Mouse (Mus musculus) MEL (cell line): Measurements from ENCODE around the gene Klhl3. TPM values are rescaled to one million over a fixed set of nuclear protein-coding genes. Genes with fewer than 3 reads are reported as not detected.
A peak's percentile ranks its signal among the peaks of the same experiment; 100 is the strongest.

Experiments used
- DNase-seq: peaks from one replicate; pipeline ENCODE4 v3.0.0; 2011; ENCODE audit warnings: low read depth, low spot score
- H3K27ac ChIP-seq: 2 replicates; pipeline ENCODE4 v1.5.1; 2012; ENCODE audit warnings: low read depth, mild to moderate bottlenecking, control low read depth, low read length, moderate library complexity; ENCODE audit not compliant: control insufficient read depth
- H3K27me3 ChIP-seq, 2 experiments: fragments of 150-350 bp in 1 of 2; sonication (generic) in 1 of 2; 2 replicates each; pipeline ENCODE4 v1.6.1; 2012; ENCODE audit warnings: low read length in 2 of 2, mild to moderate bottlenecking in 2 of 2, improper control_type of control experiment in 1 of 2, moderate library complexity in 1 of 2; ENCODE audit not compliant: insufficient read depth in 2 of 2, control insufficient read depth in 1 of 2
- H3K36me3 ChIP-seq, 2 experiments: 2 replicates each; pipeline ENCODE4 v1.6.1; 2012 to 2014; ENCODE audit warnings: low read length in 2 of 2, improper control_type of control experiment in 1 of 2, inconsistent platforms in 1 of 2, mild to moderate bottlenecking in 1 of 2; ENCODE audit not compliant: insufficient read depth in 2 of 2, control insufficient read depth in 1 of 2
- H3K4me1 ChIP-seq, 2 experiments: fragments of 150-350 bp in 1 of 2; sonication (generic) in 1 of 2; 2 replicates each; pipeline ENCODE4 v1.6.1; 2012; ENCODE audit warnings: low read length in 2 of 2, improper control_type of control experiment in 1 of 2, mild to moderate bottlenecking in 1 of 2; ENCODE audit not compliant: insufficient read depth in 2 of 2, control insufficient read depth in 1 of 2
- H3K4me3 ChIP-seq, 2 experiments: fragments of 150-350 bp in 1 of 2; sonication (generic) in 1 of 2; 2 replicates each; pipeline ENCODE4 v1.5.1; 2012; ENCODE audit warnings: low read depth in 2 of 2, low read length in 2 of 2, mild to moderate bottlenecking in 2 of 2, moderate library complexity in 2 of 2, control low read depth in 1 of 2, improper control_type of control experiment in 1 of 2; ENCODE audit not compliant: control insufficient read depth in 1 of 2, insufficient read depth in 1 of 2
- H3K79me2 ChIP-seq: 2 replicates; pipeline ENCODE4 v1.6.1; 2012; ENCODE audit warnings: mild to moderate bottlenecking, low read length, moderate library complexity; ENCODE audit not compliant: control insufficient read depth, poor library complexity, insufficient read depth
- H3K9ac ChIP-seq: 2 replicates; pipeline ENCODE4 v1.6.1; 2012; ENCODE audit warnings: low read depth, mild to moderate bottlenecking, control low read depth, low read length, moderate library complexity; ENCODE audit not compliant: control insufficient read depth, poor library complexity, severe bottlenecking
- H3K9me3 ChIP-seq: fragments of 150-350 bp; sonication (generic); replicated peaks from 2 replicates; pipeline ENCODE4 v1.6.1; 2012; ENCODE audit warnings: mild to moderate bottlenecking, low read length, improper control_type of control experiment, moderate library complexity; ENCODE audit not compliant: insufficient read depth
- CHD1 ChIP-seq: IDR thresholded peaks from 2 replicates; pipeline ENCODE4 v1.6.1; 2012; ENCODE audit warnings: low read depth, mild to moderate bottlenecking, inconsistent platforms, low read length, improper control_type of control experiment
- CHD2 ChIP-seq: IDR thresholded peaks from 2 replicates; pipeline ENCODE4 v1.6.1; 2011; ENCODE audit warnings: low read length, improper control_type of control experiment
- E2F4 ChIP-seq: IDR thresholded peaks from 2 replicates; pipeline ENCODE4 v1.6.1; 2011; ENCODE audit warnings: low read depth, low read length, improper control_type of control experiment, borderline replicate concordance
- GABPA ChIP-seq: IDR thresholded peaks from 2 replicates; pipeline ENCODE4 v1.6.1; 2012; ENCODE audit warnings: low read depth, mild to moderate bottlenecking, inconsistent platforms, low read length, improper control_type of control experiment, moderate library complexity
- JUND ChIP-seq: IDR thresholded peaks from 2 replicates; pipeline ENCODE4 v1.6.1; 2011; ENCODE audit warnings: low read depth, mild to moderate bottlenecking, improper control_type of control experiment, low read length
- MAFK ChIP-seq: IDR thresholded peaks from 2 replicates; pipeline ENCODE4 v1.6.1; 2011; ENCODE audit warnings: low read depth, mild to moderate bottlenecking, low read length, improper control_type of control experiment, borderline replicate concordance
- MAX ChIP-seq: IDR thresholded peaks from 2 replicates; pipeline ENCODE4 v1.6.1; 2011; ENCODE audit warnings: low read length, improper control_type of control experiment
- MXI1 ChIP-seq: IDR thresholded peaks from 2 replicates; pipeline ENCODE4 v1.6.1; 2011; ENCODE audit warnings: mild to moderate bottlenecking, low read depth, low read length, improper control_type of control experiment
- MYC ChIP-seq: IDR thresholded peaks from 2 replicates; pipeline ENCODE4 v1.6.1; 2011; ENCODE audit warnings: low read depth, mild to moderate bottlenecking, low read length, improper control_type of control experiment, moderate library complexity
- NELFE ChIP-seq: IDR thresholded peaks from 2 replicates; pipeline ENCODE4 v1.6.1; 2011; ENCODE audit warnings: low read depth, low read length, improper control_type of control experiment
- NRF1 ChIP-seq: IDR thresholded peaks from 2 replicates; pipeline ENCODE4 v1.6.1; 2014; ENCODE audit warnings: low read depth, mild to moderate bottlenecking, inconsistent platforms, low read length, improper control_type of control experiment, moderate library complexity; ENCODE audit not compliant: poor library complexity, insufficient read depth, severe bottlenecking
- POLR2A ChIP-seq, 2 experiments: IDR thresholded peaks; 2 replicates each; pipeline ENCODE4 v1.6.1; 2011 to 2012; ENCODE audit warnings: low read length in 2 of 2, mild to moderate bottlenecking in 2 of 2, control low read depth in 1 of 2, improper control_type of control experiment in 1 of 2, low read depth in 1 of 2, moderate library complexity in 1 of 2; ENCODE audit not compliant: control insufficient read depth in 1 of 2, insufficient read depth in 1 of 2, poor library complexity in 1 of 2
- POLR2AphosphoS2 ChIP-seq: IDR thresholded peaks from 2 replicates; pipeline ENCODE4 v1.6.1; 2011; ENCODE audit warnings: low read length, improper control_type of control experiment
- POLR2AphosphoS5 ChIP-seq: IDR thresholded peaks from 2 replicates; pipeline ENCODE4 v1.6.1; 2012; ENCODE audit warnings: low read depth, borderline replicate concordance, mild to moderate bottlenecking, inconsistent platforms, low read length, moderate library complexity, mixed read lengths
- RAD21 ChIP-seq: IDR thresholded peaks from 2 replicates; pipeline ENCODE4 v1.6.1; 2011; ENCODE audit warnings: mild to moderate bottlenecking, low read depth, low read length, improper control_type of control experiment
- RCOR1 ChIP-seq: IDR thresholded peaks from 2 replicates; pipeline ENCODE4 v1.6.1; 2012; ENCODE audit warnings: low read depth, mild to moderate bottlenecking, inconsistent platforms, low read length, improper control_type of control experiment
- SIN3A ChIP-seq: IDR thresholded peaks from 2 replicates; pipeline ENCODE4 v1.6.1; 2012; ENCODE audit warnings: low read length, improper control_type of control experiment, inconsistent platforms
- TCF12 ChIP-seq: IDR thresholded peaks from 2 replicates; pipeline ENCODE4 v1.6.1; 2014; ENCODE audit warnings: low read depth, mild to moderate bottlenecking, inconsistent platforms, low read length, improper control_type of control experiment, moderate library complexity
- UBTF ChIP-seq: IDR thresholded peaks from 2 replicates; pipeline ENCODE4 v1.6.1; 2012; ENCODE audit warnings: low read depth, mild to moderate bottlenecking, inconsistent platforms, low read length, improper control_type of control experiment, moderate library complexity, borderline replicate concordance; ENCODE audit not compliant: insufficient read depth
- USF1 ChIP-seq: IDR thresholded peaks from 2 replicates; pipeline ENCODE4 v1.6.1; 2014; ENCODE audit warnings: low read depth, mild to moderate bottlenecking, inconsistent platforms, low read length, improper control_type of control experiment, moderate library complexity
- ZC3H11A ChIP-seq: IDR thresholded peaks from 2 replicates; pipeline ENCODE4 v1.6.1; 2012; ENCODE audit warnings: low read depth, mild to moderate bottlenecking, inconsistent platforms, low read length, improper control_type of control experiment
- ZNF384 ChIP-seq: IDR thresholded peaks from 2 replicates; pipeline ENCODE4 v1.6.1; 2012; ENCODE audit warnings: low read depth, mild to moderate bottlenecking, inconsistent platforms, low read length, improper control_type of control experiment
- polyA plus RNA-seq, 2 experiments: library from polyadenylated mRNA; stranded (reverse) in 1 of 2; unstranded in 1 of 2; fragments of >175 nt in 1 of 2; fragments of >200 nt in 1 of 2; gene quantifications; 2 replicates each; pipeline versions ENCODE4 v1.2.1 to v1.2.4; 2012; ENCODE audit warnings: low replicate concordance in 2 of 2, low read depth in 1 of 2; ENCODE audit not compliant: insufficient read length in 2 of 2, insufficient read depth in 1 of 2, missing spikeins in 1 of 2
- total RNA-seq: library from RNA; depleted of rRNA; stranded (reverse); fragments of 300-350 nt; gene quantifications from 2 replicates; pipeline ENCODE4 v1.2.3, GENCODE M21; 2012

The Klhl3 gene
- total and polyA plus RNA-seq, 3 experiments = 0.01 TPM; not detected in 2

- peak; percentile 69 for DNase-seq
- H3K79me2 ChIP-seq = peaks cover 32% of the 10 kb centered on the region
- no peaks in the 10 kb centered on the region for H3K9me3 ChIP-seq
- H3K27me3 ChIP-seq = no peaks in the 10 kb centered on the region
- peak overlapping the region; percentile 90 for H3K27ac ChIP-seq
- H3K9ac ChIP-seq = peak overlapping the region; percentile 99
- TF ChIP-seq CHD2 (no peak), USF1 (no peak), MXI1 (peak; percentile 58), NELFE (no peak), POLR2AphosphoS2 (peak; percentile 42; the same call in 1 of the 2 replicates), UBTF (peak; percentile 81; the same call in 1 of the 2 replicates), ZC3H11A (no peak), GABPA (no peak), RCOR1 (no peak), NRF1 (no peak), CHD1 (peak; percentile 89; the same call in 1 of the 2 replicates), JUND (no peak), TCF12 (no peak), POLR2A (IDR thresholded peaks at IDR 0.05; ENCODE audit: control insufficient read depth in 1 of 2, insufficient read depth in 1 of 2, low read depth in 1 of 2, low read length in 2 of 2, poor library complexity in 1 of 2) (0 out of 4 replicates have a peak, but pooled peaks of 1 of the 2 experiments have one; percentile 9), MAX (peak; percentile 64), POLR2AphosphoS5 (peak; percentile 33; the same call in 1 of the 2 replicates), E2F4 (no peak), RAD21 (no peak), MAFK (no peak), ZNF384 (no peak), MYC (0 out of 2 replicates have a peak, but pooled peaks have one; percentile 26), SIN3A (peak; percentile 34; the same call in 1 of the 2 replicates)
- TF ChIP-seq, all 39 proteins: peak for 9
- Histone ChIP-seq H3K4me1 (peaks cover 3 to 17% of the 10 kb centered on the region in 2 experiments), H3K36me3 (peaks cover 4 to 26% of the 10 kb centered on the region in 2 experiments; a peak in 3 of 4 replicates), H3K4me3 (peak overlapping the region; percentile 91 to 96)
Observed at GRCm38 (mm10) chr13:58127766-58128361, 14.5 kb upstream of the Klhl3 start.
